Mouse (Mus musculus) cortical plate, adult 2 months (tissue): Measurements from ENCODE around the gene Arxes1.

Experiments
- CTCF ChIP-seq: fragments of 200-500 bp; IDR thresholded peaks from 2 replicates; pipeline ENCODE4 v1.5.1; 2011; ENCODE audit warnings: mild to moderate bottlenecking, control low read depth, low read length; ENCODE audit not compliant: insufficient read depth; ENCODE audit errors: extremely low read depth
- POLR2A ChIP-seq: fragments of 200-500 bp; IDR thresholded peaks from 2 replicates; pipeline ENCODE4 v1.6.1; 2011; ENCODE audit warnings: mild to moderate bottlenecking, low read length, control low read depth; ENCODE audit not compliant: insufficient read depth; ENCODE audit errors: extremely low read depth

DNA sequence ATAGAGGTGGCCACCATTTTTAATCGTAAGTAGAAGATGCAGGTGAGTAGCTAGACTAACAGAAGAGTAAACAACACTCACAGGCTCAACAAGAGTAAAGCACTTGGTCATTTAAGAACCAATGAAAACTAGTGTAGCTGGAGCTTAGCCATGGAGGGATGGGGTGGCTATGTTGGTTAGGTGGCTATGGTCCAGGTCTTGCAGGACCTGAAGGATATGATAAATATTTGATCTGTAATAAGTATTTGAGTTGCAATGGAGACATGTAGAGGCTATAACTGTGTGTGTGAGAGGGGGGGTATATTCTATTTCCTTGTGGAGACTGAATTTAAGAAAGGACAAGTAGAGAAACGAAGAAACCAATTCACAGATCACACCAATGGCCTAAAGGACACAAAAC is 18.1 kb downstream of the Arxes1 start:
- TF ChIP-seq CTCF (no peak), POLR2A (no peak)
